Mouse (Mus musculus): ENCODE measurements around the gene Hoxd12.

The Hoxd12 gene

DNA sequence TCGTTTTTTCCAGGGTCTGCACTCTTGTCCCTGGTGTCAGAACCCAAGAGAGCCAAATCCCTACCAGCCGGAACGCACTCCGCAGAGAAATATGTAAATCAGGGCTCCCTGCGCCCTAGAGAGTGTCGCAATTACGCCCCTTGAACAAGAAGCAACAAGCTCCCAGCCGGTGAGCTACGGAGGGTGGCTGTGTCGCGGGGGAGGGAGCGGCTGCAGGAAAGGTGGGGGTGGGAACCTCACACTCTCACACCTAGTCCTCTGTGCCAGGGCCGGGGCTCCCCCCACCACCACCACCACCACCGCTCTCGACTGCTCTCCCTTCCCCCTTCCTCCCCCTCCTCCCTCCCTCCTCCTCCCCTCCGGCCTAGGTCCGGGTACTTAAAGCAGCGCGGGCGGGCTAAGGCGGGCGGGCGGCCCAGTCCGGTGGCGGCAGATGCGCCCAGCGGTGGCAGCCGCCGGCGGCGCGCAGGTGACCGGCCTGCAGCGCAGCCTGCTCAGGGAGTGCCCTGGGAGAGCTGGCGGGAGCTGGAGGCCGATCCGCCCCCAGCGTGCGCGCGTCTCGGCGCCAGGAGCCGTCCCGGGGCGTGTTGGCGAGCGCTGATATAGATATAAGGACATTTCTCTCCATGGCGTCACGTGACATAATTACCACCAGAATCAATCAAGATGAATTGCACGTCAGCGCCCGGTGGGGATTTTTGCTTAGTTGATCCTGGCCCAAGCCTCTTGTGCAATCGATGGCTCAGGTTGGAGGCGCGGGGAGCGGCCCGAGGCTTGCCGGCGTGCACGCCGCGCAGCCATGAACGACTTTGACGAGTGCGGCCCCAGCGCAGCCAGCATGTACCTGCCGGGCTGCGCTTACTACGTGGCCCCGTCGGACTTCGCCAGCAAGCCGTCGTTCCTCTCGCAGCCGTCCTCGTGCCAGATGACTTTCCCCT lies 7.0 kb downstream of the Hoxd12 start:
- no peak for DNase-seq (ENCODE audit: low read depth, low spot score)

DNA sequence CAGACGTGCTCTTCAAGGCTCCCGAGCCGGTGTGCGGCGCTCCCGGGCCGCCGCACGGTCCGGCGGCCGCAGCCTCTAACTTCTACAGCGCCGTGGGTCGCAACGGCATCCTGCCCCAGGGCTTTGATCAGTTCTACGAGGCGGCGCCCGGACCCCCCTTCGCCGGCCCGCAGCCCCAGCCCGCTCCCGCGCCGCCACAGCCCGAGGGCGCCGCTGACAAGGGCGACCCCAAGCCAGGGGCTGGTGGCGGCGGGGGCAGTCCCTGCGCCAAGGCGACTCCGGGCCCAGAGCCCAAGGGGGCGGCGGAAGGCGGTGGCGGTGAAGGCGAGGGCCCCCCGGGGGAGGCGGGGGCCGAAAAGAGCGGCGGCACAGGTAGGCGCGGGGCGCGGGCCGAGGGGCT lies 8.0 kb downstream of the Hoxd12 start:
- DNase-seq (ENCODE audit: low read depth, low spot score): no peak

DNA sequence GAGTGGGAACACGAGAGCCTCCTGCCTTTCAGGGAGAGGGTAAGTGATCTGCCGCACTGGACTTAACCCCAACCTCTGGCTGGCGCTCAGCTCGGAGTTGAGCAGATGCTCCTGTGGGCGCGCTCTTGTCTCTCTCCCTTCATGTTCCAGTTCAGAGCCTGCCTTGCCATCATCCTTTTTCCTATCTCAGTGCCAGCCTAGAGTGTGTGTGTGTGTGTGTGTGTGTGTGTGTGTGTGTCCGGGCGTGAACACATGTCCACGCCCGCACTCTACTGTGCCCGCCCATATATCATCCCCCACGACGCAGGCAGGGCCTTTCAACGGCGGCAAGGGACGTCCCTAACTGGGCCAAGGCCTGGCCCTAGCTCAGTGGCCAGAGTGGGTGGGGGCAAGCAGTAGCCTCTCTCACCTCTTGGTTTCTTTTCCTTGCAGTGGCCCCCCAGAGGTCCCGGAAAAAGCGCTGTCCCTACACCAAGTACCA lies 8.7 kb downstream of the Hoxd12 start:
- DNase-seq (ENCODE audit: low read depth, low spot score): no peak

DNA sequence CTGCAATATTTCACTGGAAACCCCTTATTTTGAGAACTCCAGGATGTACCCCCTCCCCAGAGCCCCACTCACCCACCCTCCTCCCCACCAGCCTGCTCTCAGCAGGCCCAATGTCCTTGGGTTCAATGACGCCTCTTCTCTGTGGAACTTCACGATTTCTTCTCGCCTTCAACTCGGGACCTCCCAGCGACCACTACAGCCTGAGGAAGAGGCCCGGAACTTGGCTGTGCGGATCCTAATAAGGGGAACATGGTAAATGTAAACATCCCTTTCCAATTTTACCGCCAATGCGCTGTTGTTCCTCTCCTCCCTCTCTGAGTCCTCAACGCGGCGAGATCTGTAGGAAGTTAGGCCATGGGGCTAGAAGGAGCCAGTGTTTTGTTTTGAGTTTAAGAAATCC lies 9.3 kb downstream of the Hoxd12 start:
- DNase-seq (ENCODE audit: low read depth, low spot score): no peak

DNA sequence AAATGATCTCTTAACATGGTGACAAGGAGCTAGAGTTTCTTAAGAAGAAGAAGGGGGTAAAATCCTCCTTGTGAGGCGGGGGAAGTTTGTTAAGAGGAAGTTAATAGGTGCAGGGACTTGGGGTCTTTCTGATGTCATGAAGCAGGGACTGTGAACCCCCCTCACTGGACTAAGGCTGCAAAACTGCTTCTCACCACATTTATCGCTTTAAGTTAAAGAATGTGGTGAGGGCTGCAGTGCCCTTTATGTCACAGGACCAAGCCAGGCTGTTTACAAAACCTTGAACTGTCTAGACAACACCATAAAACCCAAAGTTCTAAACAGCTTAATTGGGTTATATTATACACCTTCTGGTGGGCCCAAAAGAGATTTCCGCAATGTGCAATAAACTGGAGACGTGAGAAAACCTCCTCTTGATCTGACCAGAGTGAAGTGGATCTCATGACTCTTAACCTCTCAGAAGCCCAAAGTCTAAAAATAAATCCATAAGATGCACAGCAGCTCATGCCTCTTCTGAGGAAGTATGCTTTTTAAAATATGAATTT lies 10.3 kb downstream of the Hoxd12 start:
- no peak for DNase-seq (ENCODE audit: low read depth, low spot score)

DNA sequence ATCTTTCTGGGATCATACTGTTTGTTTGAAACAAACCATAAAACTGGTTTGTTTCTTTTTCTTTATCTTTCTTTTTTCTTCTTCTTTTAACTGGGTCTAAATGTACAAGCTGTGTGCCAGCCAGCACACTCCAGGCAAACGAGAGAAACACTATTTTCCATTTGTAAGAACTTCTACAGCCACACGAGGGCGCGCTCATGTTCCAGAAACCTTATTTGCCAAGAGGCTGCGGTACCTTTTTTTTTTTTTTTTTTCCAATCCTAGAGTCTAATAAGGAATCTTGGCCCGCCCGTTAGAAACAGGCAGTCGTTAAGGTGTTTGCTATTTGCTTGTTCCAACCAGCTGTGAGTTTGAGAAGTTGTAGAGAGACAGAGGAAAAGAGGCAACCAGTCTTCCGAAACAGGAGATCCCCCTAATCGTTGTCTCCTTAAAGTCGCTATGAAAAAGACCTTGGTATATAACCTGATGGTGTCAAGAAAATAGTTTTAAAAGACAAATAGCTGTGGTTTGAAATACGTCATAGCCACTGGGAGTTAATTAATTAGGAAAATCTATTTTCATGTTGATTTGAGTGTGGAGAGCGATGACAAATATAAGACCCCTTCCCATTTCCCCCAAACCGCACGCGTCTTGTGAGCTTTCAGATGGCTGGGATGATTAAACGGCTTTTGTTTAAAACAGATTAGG lies 11.6 kb downstream of the Hoxd12 start:
- peak; percentile 36 for DNase-seq (ENCODE audit: low read depth, low spot score)

DNA sequence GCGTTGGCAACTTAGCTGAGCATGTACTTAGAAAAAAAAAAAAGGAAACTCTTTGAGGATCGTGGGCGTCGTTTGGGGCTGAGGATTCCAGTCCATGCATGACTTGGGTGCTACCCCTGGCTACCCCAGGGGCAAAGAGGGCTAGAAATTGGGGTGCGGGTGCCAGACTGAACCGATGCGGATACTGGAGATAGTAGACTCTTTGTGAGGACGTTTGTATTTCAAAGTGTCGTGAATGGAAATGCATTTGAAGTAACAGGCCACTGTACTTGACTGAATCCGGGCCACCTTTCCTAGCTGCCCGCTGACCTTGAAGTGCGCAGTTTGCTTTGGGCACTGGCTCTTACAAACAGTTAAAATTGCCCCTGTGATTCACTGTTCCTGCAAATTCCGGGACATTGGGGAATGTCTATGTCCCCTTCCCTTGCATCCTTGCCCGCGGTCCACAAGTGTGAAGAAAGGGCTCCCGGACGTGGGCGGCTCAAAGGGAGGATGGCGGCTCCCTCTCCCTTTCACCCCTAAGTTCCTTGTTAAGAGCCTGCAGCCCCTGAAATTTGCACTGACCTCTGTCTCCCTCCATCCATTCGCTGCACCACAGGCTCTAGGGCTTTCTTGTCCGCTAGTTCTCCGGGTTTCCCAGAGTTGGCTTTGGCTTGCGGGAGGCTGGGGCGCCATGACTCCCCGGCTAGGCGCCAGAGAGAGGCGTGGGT lies 12.3 kb downstream of the Hoxd12 start:
- no peak for DNase-seq (ENCODE audit: low read depth, low spot score)

DNA sequence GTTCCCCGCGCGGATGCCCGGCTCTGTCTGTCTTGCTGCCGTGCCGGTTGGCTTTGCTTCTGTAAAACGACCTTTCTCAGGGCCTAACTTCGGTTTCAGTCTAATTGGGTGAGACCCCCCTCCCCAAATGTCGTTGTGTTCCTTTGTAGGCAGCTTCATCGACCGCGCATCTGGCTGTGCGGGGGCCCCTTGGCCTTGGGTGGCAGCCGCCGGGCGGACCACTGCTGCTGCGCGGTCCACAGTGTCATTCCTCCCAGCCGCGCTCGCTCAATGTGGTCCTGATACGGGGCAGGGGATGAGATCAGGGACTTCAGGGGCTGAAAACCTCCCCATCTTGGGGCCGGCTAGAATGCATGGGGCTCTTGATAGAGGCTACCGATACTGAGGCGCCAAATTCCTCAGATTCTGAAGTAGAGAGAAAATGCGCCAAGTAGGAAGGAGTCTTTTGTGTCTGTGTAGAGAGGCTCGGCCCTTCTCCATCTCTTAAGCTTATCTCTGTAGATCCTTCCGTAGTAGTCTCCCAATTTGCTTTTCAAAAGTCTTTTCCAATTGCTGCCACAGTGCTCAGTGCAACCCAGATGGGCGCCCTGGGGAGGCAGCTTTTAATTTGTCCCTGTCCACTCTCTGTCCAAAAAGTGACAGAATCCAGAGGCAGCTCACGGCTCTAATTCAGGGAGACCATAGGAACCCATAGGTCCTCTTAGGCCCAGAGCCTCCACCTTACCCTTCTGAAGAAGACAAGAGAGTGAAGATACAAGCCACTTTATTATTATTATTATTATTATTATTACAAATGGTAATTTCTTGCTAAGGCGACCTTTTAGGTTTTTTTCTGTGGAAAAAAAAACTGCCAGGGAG lies 13.1 kb downstream of the Hoxd12 start:
- DNase-seq (ENCODE audit: low read depth, low spot score): no peak

DNA sequence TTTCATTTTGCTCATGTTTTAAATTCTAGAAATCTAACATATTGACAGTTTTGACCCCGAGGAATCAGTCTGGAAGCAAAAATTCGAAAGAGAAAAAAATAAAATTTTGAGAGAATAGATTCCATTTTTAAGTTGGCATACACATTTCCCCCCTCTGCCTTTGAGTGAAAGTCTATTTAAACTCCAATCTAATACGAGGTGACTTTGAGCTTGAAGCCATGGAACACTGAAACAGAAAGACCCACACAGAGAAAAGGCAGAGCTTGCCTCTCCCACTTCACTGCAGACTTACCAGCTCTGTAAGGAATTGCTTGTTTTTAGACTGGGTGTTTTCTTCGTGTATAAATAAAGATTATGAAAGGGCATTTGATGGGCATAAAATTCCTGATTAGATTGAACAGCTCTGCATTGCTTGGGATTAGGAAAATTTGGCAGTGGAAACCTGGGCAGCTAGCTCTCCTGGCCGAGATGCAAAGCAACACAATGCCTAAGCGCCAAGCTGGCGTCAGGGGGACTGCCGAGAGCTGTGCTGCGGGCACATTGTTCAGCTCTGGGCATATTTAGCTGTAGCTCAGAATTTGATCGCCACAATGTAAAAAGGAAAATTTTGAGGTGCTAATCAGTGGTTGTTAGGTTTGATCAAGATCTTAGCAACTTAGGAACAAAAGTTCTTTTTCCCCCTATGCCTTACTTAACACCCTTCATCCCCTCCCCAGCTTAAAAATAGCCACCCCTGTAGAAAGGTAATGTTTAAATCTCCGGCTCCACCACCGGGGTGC lies 14.2 kb downstream of the Hoxd12 start:
- DNase-seq (ENCODE audit: low read depth, low spot score): no peak

DNA sequence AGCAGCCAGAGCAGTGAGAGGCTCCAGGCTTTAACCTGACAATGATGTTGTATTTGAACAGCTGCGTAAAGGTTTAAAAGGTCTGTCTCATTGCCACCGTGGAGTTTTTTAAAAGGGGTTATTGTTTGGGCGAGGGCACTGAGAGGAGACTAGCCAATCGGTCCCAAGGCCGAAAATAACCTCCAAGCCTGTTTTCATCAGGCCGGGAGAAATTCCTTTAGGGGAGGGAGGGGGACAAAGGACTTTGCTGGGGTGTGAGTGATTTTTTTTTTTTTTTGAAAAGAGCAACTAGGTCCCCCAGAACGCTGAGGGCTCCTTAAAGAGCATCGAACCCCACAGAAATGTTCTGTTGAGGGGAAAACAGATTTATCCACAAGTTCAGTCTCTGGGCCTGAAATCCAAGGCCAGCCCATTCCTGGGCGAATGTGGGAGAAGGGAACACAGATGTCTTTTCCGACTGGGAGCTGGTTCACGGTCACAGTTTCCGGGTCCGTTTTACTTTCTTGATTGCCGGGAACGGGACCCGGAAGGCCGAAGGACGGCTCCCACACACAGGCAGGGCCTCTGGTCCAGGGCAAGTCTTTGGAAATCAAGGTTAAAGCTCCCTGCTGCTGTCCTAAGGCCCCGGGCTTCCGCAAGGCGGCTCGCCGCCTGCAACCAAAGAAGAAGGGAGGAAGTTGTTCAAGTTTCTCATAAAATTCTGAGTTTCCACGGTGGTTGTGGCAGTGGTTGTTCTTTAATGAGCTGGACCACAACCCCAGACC lies 14.9 kb downstream of the Hoxd12 start:
- no peak for DNase-seq (ENCODE audit: low read depth, low spot score)

DNA sequence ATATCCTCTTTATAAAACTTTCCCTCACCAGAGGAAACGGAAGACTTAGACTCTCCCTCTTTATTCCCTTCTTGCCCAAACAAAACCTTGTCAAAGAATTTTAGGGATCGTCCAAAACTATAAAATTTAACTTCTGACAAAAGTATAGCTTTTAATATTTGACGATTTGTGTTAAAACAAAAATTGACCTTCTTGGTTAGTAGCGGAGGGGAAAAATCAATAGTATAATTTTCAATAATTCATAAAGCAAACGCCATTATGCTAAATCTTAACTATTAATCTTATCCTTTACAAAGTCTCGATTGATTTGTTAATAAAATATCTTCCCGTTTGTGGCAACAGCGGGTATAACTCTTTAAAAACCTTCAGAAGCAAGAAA lies 15.5 kb downstream of the Hoxd12 start:
- DNase-seq (ENCODE audit: low read depth, low spot score): no peak

DNA sequence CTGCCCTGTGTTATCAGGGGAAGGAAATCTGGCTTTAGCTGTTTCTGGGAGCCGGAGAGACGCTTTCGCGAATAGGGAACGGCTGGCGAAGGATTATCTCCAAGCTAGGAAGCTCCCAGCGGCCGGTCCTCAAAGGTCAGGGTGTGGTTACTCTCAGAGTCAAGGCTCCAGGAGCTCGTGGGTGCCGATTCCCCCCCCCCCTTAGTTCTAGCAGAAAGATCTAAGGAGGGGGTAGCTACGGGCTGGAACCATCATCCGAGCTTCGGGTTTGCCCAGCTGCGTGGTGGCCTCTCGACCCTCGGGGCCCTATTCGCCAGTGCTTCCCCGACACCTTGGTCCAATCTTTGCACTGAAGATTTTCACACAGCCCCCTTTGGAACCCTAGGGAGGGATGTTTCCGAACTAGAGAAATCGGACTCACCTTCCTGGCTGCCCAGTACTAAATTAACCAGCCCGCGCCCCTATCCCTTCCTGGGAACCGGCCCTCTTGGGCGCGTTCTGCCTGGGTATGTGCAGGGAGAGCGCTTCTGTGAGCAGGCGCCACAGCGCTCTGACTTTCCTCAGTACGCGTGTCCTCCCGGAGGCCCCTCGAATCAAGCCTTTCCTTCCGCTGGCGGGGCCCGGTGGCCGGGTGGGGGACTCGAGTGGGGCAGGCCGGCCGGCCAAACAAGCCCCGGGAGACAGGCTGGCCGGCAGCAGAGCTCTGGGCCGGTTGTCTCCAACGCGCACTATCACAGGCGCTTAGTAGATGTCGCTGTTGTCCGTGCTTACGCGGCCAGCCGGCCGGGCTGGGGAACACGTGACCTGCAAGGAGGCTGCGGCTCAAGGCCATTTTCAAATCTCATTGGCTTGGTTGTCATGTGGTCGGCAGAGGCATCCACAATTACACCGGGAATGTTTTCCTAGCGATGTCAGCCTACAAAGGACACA lies 16.5 kb downstream of the Hoxd12 start, which contains the start of gene Hoxd10:
Gene Hoxd10, plus strand, starts transcription at position 903 of the 930 bp plus-strand sequence.
- DNase-seq (ENCODE audit: low read depth, low spot score): no peak

DNA sequence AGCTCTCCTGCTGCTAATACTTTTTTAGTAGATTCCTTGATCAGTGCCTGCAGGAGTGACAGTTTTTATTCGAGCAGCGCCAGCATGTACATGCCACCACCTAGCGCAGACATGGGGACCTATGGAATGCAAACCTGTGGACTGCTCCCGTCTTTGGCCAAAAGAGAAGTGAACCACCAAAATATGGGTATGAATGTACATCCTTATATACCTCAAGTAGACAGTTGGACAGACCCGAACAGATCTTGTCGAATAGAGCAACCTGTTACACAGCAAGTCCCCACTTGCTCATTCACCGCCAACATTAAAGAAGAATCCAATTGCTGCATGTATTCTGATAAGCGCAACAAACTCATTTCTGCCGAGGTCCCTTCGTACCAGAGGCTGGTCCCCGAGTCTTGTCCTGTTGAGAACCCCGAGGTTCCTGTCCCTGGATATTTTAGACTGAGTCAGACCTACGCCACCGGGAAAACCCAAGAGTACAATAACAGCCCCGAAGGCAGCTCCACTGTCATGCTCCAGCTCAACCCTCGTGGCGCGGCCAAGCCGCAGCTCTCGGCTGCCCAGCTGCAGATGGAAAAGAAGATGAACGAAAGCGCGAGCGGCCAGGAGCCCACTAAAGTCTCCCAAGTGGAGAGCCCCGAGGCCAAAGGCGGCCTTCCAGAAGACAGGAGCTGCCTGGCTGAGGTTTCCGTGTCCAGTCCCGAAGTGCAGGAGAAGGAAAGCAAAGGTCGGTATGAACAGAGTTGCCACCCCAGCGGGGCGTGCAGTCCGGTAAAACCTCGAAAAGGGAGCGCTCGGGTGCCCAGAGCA lies 17.4 kb downstream of the Hoxd12 start:
- DNase-seq (ENCODE audit: low read depth, low spot score): no peak

DNA sequence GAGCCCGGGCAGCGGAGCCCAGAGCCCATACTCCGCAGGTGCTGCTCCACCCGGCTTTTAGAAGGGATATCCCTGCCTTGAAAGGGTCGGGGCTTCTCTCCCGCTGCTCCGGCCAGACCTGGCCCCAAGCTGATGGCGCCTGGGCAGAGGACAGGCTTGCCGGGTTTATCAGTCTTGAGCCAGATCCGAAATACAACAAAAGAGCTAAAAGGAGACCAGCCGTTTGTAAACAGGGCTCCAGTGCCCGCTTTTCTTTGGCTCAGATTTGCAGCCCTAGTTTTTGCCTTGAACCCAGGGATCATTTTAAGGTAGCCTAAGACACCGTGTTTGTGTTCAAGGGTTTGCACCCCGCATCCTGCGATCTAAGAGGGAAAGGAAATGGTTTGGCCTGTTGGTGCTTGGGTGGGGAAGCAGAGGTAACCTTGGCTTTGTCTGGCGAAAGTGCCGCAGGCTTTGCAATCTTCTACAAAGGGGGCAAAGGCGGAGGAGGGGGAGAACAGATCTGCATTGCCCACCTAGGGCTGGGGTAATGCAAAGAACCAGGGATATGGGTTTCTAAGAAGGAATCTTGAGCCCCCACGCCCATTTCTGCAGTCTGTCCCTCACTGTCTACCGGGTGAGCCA lies 18.1 kb downstream of the Hoxd12 start:
- DNase-seq (ENCODE audit: low read depth, low spot score): no peak

DNA sequence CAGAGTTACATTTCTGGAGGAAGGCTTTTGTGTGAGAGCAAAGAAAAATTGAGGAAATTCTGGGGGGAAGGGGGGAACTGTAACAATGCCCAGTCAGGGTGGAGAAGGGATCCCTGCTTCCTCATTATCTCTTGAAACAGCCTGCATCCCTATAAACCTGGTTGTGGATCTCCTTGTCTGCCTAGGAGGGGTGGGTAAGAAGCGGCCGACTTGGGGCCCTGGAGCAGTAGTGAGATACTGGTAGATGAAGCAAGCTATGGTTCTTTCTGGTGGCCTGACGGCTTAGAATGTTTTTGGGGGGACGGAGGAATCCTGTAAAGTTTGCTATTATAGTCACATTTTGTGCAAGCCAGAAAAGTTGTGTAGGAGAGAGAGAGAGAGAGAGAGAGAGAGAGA lies 18.6 kb downstream of the Hoxd12 start:
- no peak for DNase-seq (ENCODE audit: low read depth, low spot score)

DNA sequence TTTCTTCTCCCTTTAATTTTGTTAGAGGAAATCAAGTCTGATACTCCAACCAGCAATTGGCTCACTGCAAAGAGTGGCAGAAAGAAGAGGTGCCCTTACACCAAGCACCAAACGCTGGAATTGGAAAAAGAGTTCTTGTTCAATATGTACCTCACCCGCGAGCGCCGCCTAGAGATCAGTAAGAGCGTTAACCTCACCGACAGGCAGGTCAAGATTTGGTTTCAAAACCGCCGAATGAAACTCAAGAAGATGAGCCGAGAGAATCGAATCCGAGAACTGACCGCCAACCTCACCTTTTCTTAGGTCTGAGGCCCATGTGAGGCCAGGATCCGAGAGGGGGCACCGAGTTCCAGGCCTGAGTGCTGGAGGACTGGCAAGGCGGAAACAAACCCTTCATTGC lies 19.3 kb downstream of the Hoxd12 start:
- DNase-seq (ENCODE audit: low read depth, low spot score): no peak

DNA sequence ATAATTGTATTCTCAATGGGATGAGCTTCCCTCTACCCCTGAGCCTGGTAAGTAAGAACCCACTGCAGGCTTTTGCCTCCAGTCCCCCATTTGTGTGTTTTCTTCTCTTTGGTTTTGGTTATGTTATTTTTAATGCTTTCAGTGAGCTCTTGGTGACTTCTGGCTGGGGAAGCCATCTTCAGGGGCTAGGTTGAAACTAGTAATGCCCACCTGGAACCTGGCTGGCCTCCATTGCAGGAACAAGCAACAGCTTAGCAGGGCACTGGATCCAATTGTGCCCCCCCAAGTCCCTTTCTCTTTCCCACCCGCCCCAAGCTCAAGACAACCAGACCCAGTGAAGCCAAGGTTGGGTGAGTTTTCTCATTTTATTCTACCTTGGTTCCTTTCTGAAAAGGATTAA lies 20.6 kb downstream of the Hoxd12 start:
- no peak for DNase-seq (ENCODE audit: low read depth, low spot score)

Data from CD4-positive helper T cell, adult 2 months (primary cell).